Mouse (Mus musculus) liver, postnatal 0 days (tissue): ENCODE results near the gene Ubtf. TPM values are rescaled to one million over a fixed set of nuclear protein-coding genes. Genes with fewer than 3 reads are reported as not detected.

Experiments used
- ATAC-seq: fragments of 200-750 bp; cut with Nextera tagmentation; 2 replicates; pipeline ENCODE4 v1.8.0; 2017; ENCODE audit warnings: mild to moderate bottlenecking, moderate library complexity
- DNase-seq: peaks from one replicate; pipeline ENCODE4 v3.0.0-alpha.2; 2016
- H3K27ac ChIP-seq: fragments of 300-500 bp; sonication (generic); 2 replicates; pipeline ENCODE4 v1.5.1; 2014; ENCODE audit warnings: antibody characterized with exemption, moderate library complexity, mild to moderate bottlenecking, low read depth
- H3K27me3 ChIP-seq: fragments of 300-500 bp; sonication (generic); 2 replicates; pipeline ENCODE4 v1.6.1; 2014; ENCODE audit warnings: low read length, control low read depth, mixed read lengths; ENCODE audit not compliant: insufficient read depth
- H3K36me3 ChIP-seq: fragments of 300-500 bp; sonication (generic); replicated peaks from 2 replicates; pipeline ENCODE4 v1.6.1; 2014; ENCODE audit warnings: mild to moderate bottlenecking, control low read depth, low read length, moderate library complexity, mixed read lengths; ENCODE audit not compliant: insufficient read depth
- H3K4me1 ChIP-seq: fragments of 300-500 bp; sonication (generic); 2 replicates; pipeline ENCODE4 v1.6.1; 2014; ENCODE audit warnings: antibody characterized with exemption, mild to moderate bottlenecking, control low read depth; ENCODE audit not compliant: insufficient read depth
- H3K4me2 ChIP-seq: fragments of 300-500 bp; sonication (generic); 2 replicates; pipeline ENCODE4 v1.6.1; 2014; ENCODE audit warnings: low read depth, mild to moderate bottlenecking, low read length, moderate library complexity, mixed read lengths
- H3K4me3 ChIP-seq: fragments of 300-500 bp; sonication (generic); 2 replicates; pipeline ENCODE4 v1.5.1; 2014; ENCODE audit warnings: low read depth, low read length
- H3K9ac ChIP-seq: fragments of 300-500 bp; sonication (generic); replicated peaks from 2 replicates; pipeline ENCODE4 v1.6.1; 2014; ENCODE audit warnings: mild to moderate bottlenecking, moderate library complexity
- H3K9me3 ChIP-seq: fragments of 300-500 bp; sonication (generic); 2 replicates; pipeline ENCODE4 v1.6.1; 2016; ENCODE audit warnings: mild to moderate bottlenecking, control low read depth, low read length, mixed read lengths
- CTCF ChIP-seq: sonication (generic); IDR thresholded peaks from 2 replicates; pipeline ENCODE4 v1.5.1; 2016; ENCODE audit warnings: antibody characterized with exemption, low read depth
- EP300 ChIP-seq: IDR thresholded peaks from 2 replicates; pipeline ENCODE4 v1.6.1; 2016; ENCODE audit warnings: antibody characterized with exemption, low read depth, mild to moderate bottlenecking
- WGBS: fragments of 180-500 bp; shearing (Covaris S2); extraction: QIAGEN DNeasy Blood & Tissue Kit; methylation state at CpG from one replicate; pipeline ENCODE4 v1.1.7; 2014; ENCODE audit not compliant: insufficient replicate concordance; 5-methylcytosine and 5-hydroxymethylcytosine counted together
- polyA plus RNA-seq: library from polyadenylated mRNA; unstranded; fragments of >200 nt; fragmentation: Nextera tagmentation; extraction: Ambion mirVana; gene quantifications from 2 replicates; pipeline ENCODE4 v1.2.1, GENCODE M21; 2015

Ubtf gene
- polyA plus RNA-seq, 1 experiment from 2014 or later = 32.5 TPM

- Histone ChIP-seq H3K27me3 (no peaks in the 10 kb centered on the region), H3K4me3 (peak overlapping the region; percentile 66), H3K27ac (peak overlapping the region; percentile 95), H3K9ac (peak overlapping the region; percentile 93), H3K4me1 (peaks cover 29% of the 10 kb centered on the region), H3K4me2 (peak overlapping the region; percentile 61), H3K9me3 (no peaks in the 10 kb centered on the region), H3K36me3 (peaks cover 31% of the 10 kb centered on the region)
- 47% methylated on average over 14 of the region's 14 CpGs for WGBS
- peak; percentile 85 for ATAC-seq
- TF ChIP-seq CTCF (no peak), EP300 (peak; percentile 98)
- peak; percentile 88 for DNase-seq
These were observed 45.2 kb upstream of the Ubtf start for GRCm38 (mm10) chr11:102364570-102365371.

- peak overlapping the region; percentile 93 for H3K9ac ChIP-seq
- H3K27ac ChIP-seq = peak overlapping the region; percentile 95
- peak overlapping the region; percentile 82 for H3K4me2 ChIP-seq
- H3K36me3 ChIP-seq = peaks cover 43% of the 10 kb centered on the region
- peak; percentile 89 for DNase-seq
- peak overlapping the region; percentile 66 for H3K4me3 ChIP-seq
- peaks cover 26% of the 10 kb centered on the region for H3K4me1 ChIP-seq
- no peaks in the 10 kb centered on the region for H3K9me3 ChIP-seq
- no peaks in the 10 kb centered on the region for H3K27me3 ChIP-seq
- TF ChIP-seq EP300 (peak; percentile 98), CTCF (0 out of 2 replicates have a peak, but pooled peaks have one; percentile 12)
- WGBS = 16% methylated on average over 2 of the region's 2 CpGs
- peak; percentile 81 for ATAC-seq
These were observed 44.1 kb upstream of the Ubtf start for GRCm38 (mm10) chr11:102363623-102364022.

- H3K27ac ChIP-seq = peak overlapping the region; percentile 95
- no peak for ATAC-seq
- peaks cover 59% of the 10 kb centered on the region for H3K36me3 ChIP-seq
- H3K27me3 ChIP-seq = 0 out of 2 replicates have a peak, but pooled peaks cover 5% of the 10 kb centered on the region
- DNase-seq = no peak
- H3K9me3 ChIP-seq = no peaks in the 10 kb centered on the region
- TF ChIP-seq EP300 (no peak), CTCF (no peak)
- WGBS = 78% methylated on average over 8 of the region's 8 CpGs
- H3K4me3 ChIP-seq = peak overlapping the region; percentile 66
- H3K4me2 ChIP-seq = peak overlapping the region; percentile 82
- H3K9ac ChIP-seq = peak overlapping the region; percentile 93
- H3K4me1 ChIP-seq = peaks cover 14% of the 10 kb centered on the region
These were observed 42.4 kb upstream of the Ubtf start for GRCm38 (mm10) chr11:102361776-102362495.

GRCm38 (mm10) chr11:102358365-102358764 is 38.8 kb upstream of the Ubtf start:
- TF ChIP-seq CTCF (no peak), EP300 (no peak)
- H3K9ac ChIP-seq = peak overlapping the region; percentile 34; the same call in 1 of the 2 replicates
- no peaks in the 10 kb centered on the region for H3K9me3 ChIP-seq
- WGBS = 70% methylated on average over 10 of the region's 10 CpGs
- H3K4me1 ChIP-seq = no peaks in the 10 kb centered on the region
- peak overlapping the region; percentile 82 for H3K4me2 ChIP-seq
- 0 out of 2 replicates have a peak, but pooled peaks cover 5% of the 10 kb centered on the region for H3K27me3 ChIP-seq
- H3K36me3 ChIP-seq = peaks cover 90% of the 10 kb centered on the region
- peak overlapping the region; percentile 29 for H3K4me3 ChIP-seq
- DNase-seq = no peak
- H3K27ac ChIP-seq = peak overlapping the region; percentile 48; the same call in 1 of the 2 replicates
- no peak for ATAC-seq

GRCm38 (mm10) chr11:102356636-102357350 is 37.3 kb upstream of the Ubtf start:
- DNase-seq (no peak), ATAC-seq (no peak)
- TF ChIP-seq EP300 (no peak), CTCF (no peak)
- 0 out of 2 replicates have a peak, but pooled peaks cover 9% of the 10 kb centered on the region for H3K27me3 ChIP-seq
- peak overlapping the region; percentile 82 for H3K4me2 ChIP-seq
- no peak overlapping the region for H3K27ac ChIP-seq
- no peaks in the 10 kb centered on the region for H3K9me3 ChIP-seq
- no peak overlapping the region for H3K9ac ChIP-seq
- H3K4me3 ChIP-seq = no peak overlapping the region
- no peaks in the 10 kb centered on the region for H3K4me1 ChIP-seq
- WGBS = 65% methylated on average over 30 of the region's 31 CpGs
- H3K36me3 ChIP-seq = peaks cover 95% of the 10 kb centered on the region
